Mouse (Mus musculus) left cerebral cortex, postnatal 14 days (tissue): Measurements from ENCODE around the gene Gm47283. TPM values are rescaled to one million over a fixed set of nuclear protein-coding genes. Genes with fewer than 3 reads are reported as not detected.
"Not testable (repeated sequence)": the region's sequence is repeated elsewhere in the genome, so short reads cannot be mapped to it uniquely, and the experiment has no call there.

Experiments
- DNase-seq, 2 experiments: peaks; one replicate each; pipeline ENCODE4 v3.0.0; 2021 to 2022; ENCODE audit warnings: low spot score in 2 of 2, mixed read lengths in 1 of 2
- intact Hi-C: fragments of 180-260 bp; cut with DNase I; formaldehyde crosslinking; loops from one replicate; pipeline ENCODE4 v1.15.1; 2025
- long read RNA-seq, 2 experiments: library from polyadenylated mRNA; stranded (forward); transcript quantifications; one replicate each; pipeline ENCODE4 v2.0.0; 2021
- total RNA-seq, 2 experiments: library from RNA; stranded (reverse); gene quantifications; 2 replicates each; pipeline ENCODE4 v1.2.3; 2021

The Gm47283 gene
- not detected for total RNA-seq
- long read RNA-seq, experiment 1: 0 reads
- long read RNA-seq, experiment 2: 0 reads

GRCm38 (mm10) chrY:90784438-90784837 is at the start of gene Gm47283:
TSS of gene Gm47283 (plus strand) at chrY:90784738.
- intact Hi-C loops, DNase-seq: not testable (repeated sequence)

GRCm38 (mm10) chrY:90735181-90735895 is 49.2 kb upstream of the Gm47283 start:
- DNase-seq, intact Hi-C loops: not testable (repeated sequence)

- DNase-seq, intact Hi-C loops: not testable (repeated sequence)
These were observed 48.1 kb upstream of the Gm47283 start for GRCm38 (mm10) chrY:90736217-90737000.

- intact Hi-C loops: no loop called here
- no peak for DNase-seq
These were observed 46.7 kb upstream of the Gm47283 start for GRCm38 (mm10) chrY:90737606-90738430.

GRCm38 (mm10) chrY:90738431-90738680 is 46.2 kb upstream of the Gm47283 start:
- intact Hi-C loops: no loop called here
- no peak for DNase-seq

GRCm38 (mm10) chrY:90738841-90739530 is 45.6 kb upstream of the Gm47283 start:
- DNase-seq: peak in 1 of 2 experiments; percentile 18
- intact Hi-C loops: not testable (repeated sequence)

GRCm38 (mm10) chrY:90739531-90740012 is 45.0 kb upstream of the Gm47283 start:
- DNase-seq, intact Hi-C loops: not testable (repeated sequence)

GRCm38 (mm10) chrY:90740013-90740561 is 44.5 kb upstream of the Gm47283 start:
- peak in 1 of 2 experiments; percentile 23 for DNase-seq
- intact Hi-C loops: no loop called here

- DNase-seq, intact Hi-C loops: not testable (repeated sequence)
These were observed 43.5 kb upstream of the Gm47283 start for GRCm38 (mm10) chrY:90741006-90741405.

- DNase-seq, intact Hi-C loops: not testable (repeated sequence)
These were observed 42.9 kb upstream of the Gm47283 start for GRCm38 (mm10) chrY:90741452-90742260.

- DNase-seq: not testable (repeated sequence)
These were observed 42.1 kb upstream of the Gm47283 start for GRCm38 (mm10) chrY:90742261-90743052.

GRCm38 (mm10) chrY:90743053-90743810 is 41.3 kb upstream of the Gm47283 start:
- DNase-seq, intact Hi-C loops: not testable (repeated sequence)

More at GRCm38 (mm10) chrY:90742261-90743052, 42.1 kb upstream of the Gm47283 start:
- intact Hi-C loops: not testable (repeated sequence)

- no peak for DNase-seq
- intact Hi-C loops: no loop called here
These were observed 40.7 kb upstream of the Gm47283 start for GRCm38 (mm10) chrY:90743811-90744220.

- peak; percentile 86 to 88 for DNase-seq
- intact Hi-C loops: not testable (repeated sequence)
These were observed 40.1 kb upstream of the Gm47283 start for GRCm38 (mm10) chrY:90744381-90744981.

GRCm38 (mm10) chrY:90745256-90745655 is 39.3 kb upstream of the Gm47283 start:
- intact Hi-C loops, DNase-seq: not testable (repeated sequence)

- DNase-seq, intact Hi-C loops: not testable (repeated sequence)
These were observed 29.8 kb upstream of the Gm47283 start, which contains the start of gene Gm21860 for GRCm38 (mm10) chrY:90754721-90755120. TSS of gene Gm21860 (minus strand) at chrY:90754821.
